Mouse (Mus musculus): ENCODE measurements around the gene Hspa14.

DNA sequence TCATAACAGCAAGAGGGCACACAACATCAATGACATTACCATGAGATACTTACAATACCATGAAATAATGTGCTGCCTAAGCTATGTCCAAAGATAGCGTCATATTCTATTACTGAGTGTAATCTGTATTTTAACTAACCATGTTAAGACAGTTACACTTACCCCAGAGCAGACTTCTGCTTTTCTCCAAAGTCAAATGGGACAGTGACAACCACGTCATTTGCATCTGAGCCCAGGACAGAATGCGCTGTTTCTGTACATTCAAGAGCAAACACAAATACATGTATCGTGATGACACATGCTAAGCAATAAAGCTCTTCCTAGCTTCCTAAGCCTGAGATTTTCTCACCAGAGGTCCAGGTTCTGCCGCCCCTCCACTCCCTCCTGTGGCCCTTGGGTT lies 11.7 kb downstream of the Hspa14 start:
- no peak for TF ChIP-seq CTCF (IDR thresholded peaks at IDR 0.05; ENCODE audit: low read depth, low read length)
- no peak for TF ChIP-seq GATA1 (IDR thresholded peaks at IDR 0.05; ENCODE audit: borderline replicate concordance, low read length)

All from G1E (cell line).